Mouse (Mus musculus): Measurements from ENCODE around the gene Arfip1.

The Arfip1 gene

GRCm38 (mm10) chr3:84492148-84492547 lies 90.3 kb downstream of the Arfip1 start:
- no peak for DNase-seq (ENCODE audit: low spot score in 2 of 2)

GRCm38 (mm10) chr3:84488716-84489115 lies 93.7 kb downstream of the Arfip1 start:
- DNase-seq (ENCODE audit: low spot score in 2 of 2), result no peak

- no peak for DNase-seq (ENCODE audit: low spot score in 2 of 2)
Observed at GRCm38 (mm10) chr3:84484891-84485290, 97.5 kb downstream of the Arfip1 start.

GRCm38 (mm10) chr3:84484333-84484732 lies 98.1 kb downstream of the Arfip1 start:
- DNase-seq (ENCODE audit: low spot score in 2 of 2), result no peak

GRCm38 (mm10) chr3:84482121-84482520 lies 100.3 kb downstream of the Arfip1 start:
- no peak for DNase-seq (ENCODE audit: low spot score in 2 of 2)

- peak in 1 of 2 experiments; percentile 19 for DNase-seq (ENCODE audit: low spot score in 2 of 2)
Observed at GRCm38 (mm10) chr3:84481104-84481503, 101.3 kb downstream of the Arfip1 start.

- peak in 1 of 2 experiments; percentile 37 for DNase-seq (ENCODE audit: low spot score in 2 of 2)
Observed at GRCm38 (mm10) chr3:84480006-84480897, 102.2 kb downstream of the Arfip1 start, which contains the start of gene Fhdc1. Fhdc1 (minus strand) TSS chr3:84480429.

GRCm38 (mm10) chr3:84479293-84480005 lies 103.0 kb downstream of the Arfip1 start:
- DNase-seq (ENCODE audit: low spot score in 2 of 2), result peak in 1 of 2 experiments; percentile 26

- DNase-seq (ENCODE audit: low spot score in 2 of 2), result no peak
Observed at GRCm38 (mm10) chr3:84478896-84479292, 103.5 kb downstream of the Arfip1 start.

GRCm38 (mm10) chr3:84478195-84478594 lies 104.2 kb downstream of the Arfip1 start:
- DNase-seq (ENCODE audit: low spot score in 2 of 2), result no peak

GRCm38 (mm10) chr3:84477498-84477897 lies 104.9 kb downstream of the Arfip1 start:
- no peak for DNase-seq (ENCODE audit: low spot score in 2 of 2)

GRCm38 (mm10) chr3:84474981-84475775 lies 107.2 kb downstream of the Arfip1 start:
- no peak for DNase-seq (ENCODE audit: low spot score in 2 of 2)

GRCm38 (mm10) chr3:84474398-84474797 lies 108.0 kb downstream of the Arfip1 start:
- DNase-seq (ENCODE audit: low spot score in 2 of 2), result no peak

GRCm38 (mm10) chr3:84472955-84473354 lies 109.5 kb downstream of the Arfip1 start:
- DNase-seq (ENCODE audit: low spot score in 2 of 2), result no peak

GRCm38 (mm10) chr3:84472527-84472926 lies 109.9 kb downstream of the Arfip1 start:
- no peak for DNase-seq (ENCODE audit: low spot score in 2 of 2)

GRCm38 (mm10) chr3:84471146-84471545 lies 111.3 kb downstream of the Arfip1 start:
- DNase-seq (ENCODE audit: low spot score in 2 of 2), result no peak

- DNase-seq (ENCODE audit: low spot score in 2 of 2), result no peak
Observed at GRCm38 (mm10) chr3:84468111-84468453, 114.3 kb downstream of the Arfip1 start.

- no peak for DNase-seq (ENCODE audit: low spot score in 2 of 2)
Observed at GRCm38 (mm10) chr3:84467419-84468110, 114.9 kb downstream of the Arfip1 start.

GRCm38 (mm10) chr3:84465822-84466500 lies 116.5 kb downstream of the Arfip1 start:
- no peak for DNase-seq (ENCODE audit: low spot score in 2 of 2)

GRCm38 (mm10) chr3:84461687-84462086 lies 120.7 kb downstream of the Arfip1 start:
- no peak for DNase-seq (ENCODE audit: low spot score in 2 of 2)

- DNase-seq (ENCODE audit: low spot score in 2 of 2), result no peak
Observed at GRCm38 (mm10) chr3:84460952-84461351, 121.5 kb downstream of the Arfip1 start.

Measured in cerebellum, postnatal 4 days (tissue).